Comparison of ENCODE assay signal across 8 mouse cellular contexts in the genomic region with DNA sequence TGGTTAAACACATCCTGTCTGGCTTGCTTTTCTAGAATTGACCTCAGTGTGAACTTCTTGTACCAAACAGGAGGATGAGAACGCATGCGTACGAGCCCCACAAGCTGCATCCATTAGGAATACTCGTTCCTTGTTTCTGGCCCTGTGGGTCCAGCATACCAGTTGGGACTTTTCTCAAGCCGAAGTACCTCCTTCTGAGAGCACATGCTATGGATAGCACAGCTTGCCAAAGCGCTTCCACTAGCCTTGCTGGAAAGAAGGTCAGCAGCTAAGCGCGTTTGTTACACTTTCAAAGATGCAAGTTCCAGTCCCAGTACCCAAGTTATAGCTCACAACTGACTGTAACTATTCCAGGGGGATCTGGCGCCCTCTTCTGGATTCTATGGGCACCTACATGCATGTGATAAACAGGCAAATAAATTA.
A peak's percentile ranks its signal among the peaks of the same experiment; 100 is the strongest.
DNase-seq lines count a peak whose midpoint lies in the region; ATAC-seq lines count a peak whose summit lies in the region.

No protein-coding gene starts in this region.

- H3K9me3 ChIP-seq in neural tube, embryonic 11.5 days (ENCODE audit: control insufficient read depth, low read length), result no peaks in the 10 kb centered on the region
- no peaks in the 10 kb centered on the region for H3K9me3 ChIP-seq in stomach, embryonic 15.5 days

- 0 out of 2 replicates have a peak, but pooled peaks cover 5% of the 10 kb centered on the region for H3K4me1 ChIP-seq in neural tube, embryonic 11.5 days (ENCODE audit: control insufficient read depth, insufficient read depth, low read length)
- 0 out of 2 replicates have a peak, but pooled peaks cover 2% of the 10 kb centered on the region for H3K4me1 ChIP-seq in stomach, embryonic 15.5 days

- H3K36me3 ChIP-seq in neural tube, embryonic 11.5 days (ENCODE audit: control insufficient read depth, insufficient read depth, low read length), result no peaks in the 10 kb centered on the region
- H3K36me3 ChIP-seq in stomach, embryonic 15.5 days, result 0 out of 2 replicates have a peak, but pooled peaks cover 3% of the 10 kb centered on the region

- 0 out of 2 replicates have a peak overlapping the region, but pooled peaks have one; percentile 35 for H3K27ac ChIP-seq in neural tube, embryonic 11.5 days (ENCODE audit: low read depth, low read length)
- H3K27ac ChIP-seq in stomach, embryonic 15.5 days, result peak overlapping the region; percentile 59; the same call in 1 of the 2 replicates

- H3K27me3 ChIP-seq in neural tube, embryonic 11.5 days (ENCODE audit: control insufficient read depth, insufficient read depth, low read length), result no peaks in the 10 kb centered on the region
- H3K27me3 ChIP-seq in stomach, embryonic 15.5 days (replicated peaks), result no peaks in the 10 kb centered on the region

- intact Hi-C loops in gastrocnemius, postnatal 14 days (cut with DNase I; ENCODE audit: low total_unique reads), result no loop called here

- no peak overlapping the region for H3K4me2 ChIP-seq in neural tube, embryonic 11.5 days (ENCODE audit: low read depth)
- no peak overlapping the region for H3K4me2 ChIP-seq in stomach, embryonic 15.5 days

- no peak for ATAC-seq in neural tube, embryonic 11.5 days (ENCODE audit: insufficient read depth, low FRiP score, low TSS enrichment)
- no peak; the same call in 1 of the 2 replicates for ATAC-seq in stomach, embryonic 15.5 days (ENCODE audit: insufficient read depth, low FRiP score, low read depth)

- no peak overlapping the region for H3K9ac ChIP-seq in neural tube, embryonic 11.5 days (ENCODE audit: low read length)
- no peak overlapping the region for H3K9ac ChIP-seq in stomach, embryonic 15.5 days

- WGBS in neural tube, embryonic 11.5 days, result 67% methylated on average over 9 of the region's 9 CpGs
- WGBS in stomach, embryonic 15.5 days, result 47% methylated on average over 9 of the region's 9 CpGs

- no peak overlapping the region for H3K4me3 ChIP-seq in neural tube, embryonic 11.5 days (ENCODE audit: low read depth, low read length)
- no peak overlapping the region for H3K4me3 ChIP-seq in stomach, embryonic 15.5 days (replicated peaks)

- DNase-seq in gastrocnemius, postnatal 14 days, result peak; percentile 25
- DNase-seq in gastrocnemius, adult 18-20 months (ENCODE audit: low spot score), result no peak
- DNase-seq in neural tube, embryonic 11.5 days (ENCODE audit: low spot score), result peak; percentile 51
- DNase-seq in neural tube, embryonic 10.5 days (ENCODE audit: extremely low spot score, low spot score), result no peak
- DNase-seq in kidney, postnatal 10 days, result peak; percentile 65
- no peak for DNase-seq in spleen, postnatal 36 days (ENCODE audit: low spot score in 2 of 2)
- no peak for DNase-seq in adrenal gland, postnatal 36 days

Comparison
In these comparisons a context has a peak if more than half of its experiments do, and no peak if none do; other contexts are left out.
1. DNase-seq: peak in gastrocnemius, postnatal 14 days (single experiment), neural tube, embryonic 11.5 days (single experiment) and kidney, postnatal 10 days (single experiment); none in gastrocnemius, adult 18-20 months (single experiment), neural tube, embryonic 10.5 days (single experiment), spleen, postnatal 36 days (0 of 2) and adrenal gland, postnatal 36 days (0 of 2).